Mouse (Mus musculus) midbrain, embryonic 14.5 days (tissue): ENCODE results near the gene Rad51ap2. TPM values are rescaled to one million over a fixed set of nuclear protein-coding genes. Genes with fewer than 3 reads are reported as not detected.

ENCODE experiments used
- polyA plus RNA-seq: library from polyadenylated mRNA; unstranded; fragments of >200 nt; fragmentation: Nextera tagmentation; extraction: Ambion mirVana; gene quantifications from 2 replicates; pipeline ENCODE4 v1.2.1, GENCODE M21; 2014

The Rad51ap2 gene
- polyA plus RNA-seq, 1 experiment from 2014 or later = 0.18 TPM

Other genes with a start within 250 kb of the Rad51ap2 start
- not detected in 2 replicates for gene Msgn1, start 247.1 kb upstream of the Rad51ap2 start, polyA plus RNA-seq
- gene Gen1, start 190.3 kb upstream of the Rad51ap2 start, polyA plus RNA-seq = 2.4 and 4.3 TPM in 2 replicates
- gene Smc6, start 190.2 kb upstream of the Rad51ap2 start, polyA plus RNA-seq = 91.7 and 99.8 TPM in 2 replicates
- gene Vsnl1, start 19.5 kb upstream of the Rad51ap2 start, polyA plus RNA-seq = 55.8 and 61.9 TPM in 2 replicates